Mouse (Mus musculus) layer of hippocampus, adult 8-10 months (tissue): Measurements from ENCODE around the gene Fat1. TPM values are rescaled to one million over a fixed set of nuclear protein-coding genes. Genes with fewer than 3 reads are reported as not detected.

Experiments used
- DNase-seq, 2 experiments: peaks; one replicate each; pipeline ENCODE4 v3.0.0; 2022; ENCODE audit warnings: low spot score in 2 of 2
- total RNA-seq, 4 experiments: library from RNA; stranded (reverse); gene quantifications; 2 replicates each; pipeline ENCODE4 v1.2.4; 2022

The Fat1 gene
- total RNA-seq, 4 experiments from 2014 or later = 23.0 to 24.5 (median 24.4) TPM

DNA sequence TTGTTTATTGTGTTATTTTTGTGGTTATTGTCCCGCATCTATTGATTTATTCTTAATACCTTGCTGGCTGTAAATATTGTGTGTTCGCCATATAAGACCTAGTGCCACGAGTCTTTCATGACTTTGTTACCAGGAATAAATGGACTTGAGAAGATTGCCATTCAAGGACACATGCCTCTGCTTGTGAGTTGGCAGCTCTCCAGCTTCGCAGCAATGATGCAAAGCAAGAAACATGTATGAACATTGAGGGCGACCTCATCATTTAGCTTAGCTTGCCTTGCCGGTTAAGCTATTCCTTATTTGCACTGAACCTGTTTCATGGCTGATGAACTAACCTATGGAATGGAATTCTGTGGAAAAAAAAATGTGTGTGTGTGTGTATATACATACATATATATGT is 26.2 kb downstream of the Fat1 start:
- DNase-seq = no peak

DNA sequence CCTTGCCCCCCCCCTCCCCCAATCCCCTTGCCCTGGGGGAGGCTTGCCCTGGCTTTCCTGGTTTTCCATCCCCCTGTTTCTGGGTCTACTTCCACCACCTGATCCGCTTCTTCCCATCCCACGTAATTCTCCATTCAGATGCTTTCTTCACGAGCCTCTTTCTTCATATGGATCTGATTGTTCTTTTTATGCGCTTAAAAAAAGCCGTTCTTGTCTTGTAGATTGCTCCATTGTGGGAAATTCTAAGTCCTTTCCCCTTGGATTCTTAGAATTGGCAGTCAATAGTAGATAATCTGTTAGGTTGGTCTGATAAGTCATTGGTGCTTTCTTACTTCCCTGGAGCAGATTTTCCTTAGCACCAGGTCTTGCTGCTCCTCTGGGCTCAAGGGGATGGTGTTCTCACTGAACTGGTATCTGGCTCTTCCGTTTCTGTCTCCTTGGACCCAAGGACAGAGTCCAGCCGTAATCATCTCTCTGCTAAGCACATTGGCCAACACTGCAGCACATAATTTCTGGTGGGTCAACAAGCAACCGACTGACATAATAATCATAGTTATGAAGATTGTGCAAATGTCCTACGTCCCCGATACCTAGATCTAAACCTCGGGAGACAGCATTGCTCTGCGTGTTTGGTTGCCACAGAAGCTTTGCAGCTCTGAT is 27.5 kb downstream of the Fat1 start:
- no peak for DNase-seq

DNA sequence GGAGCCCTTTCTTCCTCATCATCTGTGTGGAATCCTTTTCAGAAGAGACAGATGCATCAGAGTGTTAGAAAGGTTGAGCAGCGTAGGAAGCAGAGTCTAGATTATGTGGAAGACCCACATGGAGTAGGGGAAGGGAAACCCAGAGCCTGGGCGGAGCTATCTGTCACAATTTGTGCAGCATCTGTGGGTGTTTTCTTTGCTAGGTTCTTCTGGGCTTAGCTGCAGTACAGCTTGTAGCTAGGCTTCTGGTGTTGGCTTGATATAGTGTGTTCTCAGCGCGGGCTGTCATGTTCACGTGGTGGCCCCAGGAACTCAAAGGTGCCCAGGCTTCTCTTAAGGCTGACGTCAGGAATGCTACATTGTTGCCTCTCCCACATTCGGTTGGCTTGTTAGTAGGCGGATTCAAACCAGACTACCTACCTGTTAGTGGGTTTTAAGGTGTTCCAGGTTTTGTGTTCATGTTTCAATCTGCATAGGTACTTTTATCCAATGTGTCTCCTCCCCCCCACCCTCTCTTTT is 32.3 kb downstream of the Fat1 start:
- no peak for DNase-seq

DNA sequence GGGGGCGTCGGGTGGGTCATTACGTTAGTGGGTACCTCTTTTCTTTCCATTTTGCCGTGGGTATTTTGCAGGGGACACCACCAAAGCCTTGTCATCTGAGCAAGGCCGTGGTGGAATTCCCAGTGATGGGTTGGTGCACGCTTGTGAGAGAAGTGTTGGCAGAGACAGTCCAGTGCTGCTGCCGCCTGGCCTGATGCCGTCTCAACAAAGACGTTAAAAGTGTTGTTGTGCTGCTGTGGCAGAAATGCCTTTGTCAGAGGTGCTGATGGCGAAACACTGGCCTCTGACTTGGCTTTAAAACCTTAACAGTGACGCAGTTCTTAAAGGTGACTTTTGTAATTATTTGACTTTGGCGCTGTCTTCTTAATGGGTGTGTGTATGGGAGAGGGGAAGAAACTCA is 34.8 kb downstream of the Fat1 start:
- DNase-seq = no peak

DNA sequence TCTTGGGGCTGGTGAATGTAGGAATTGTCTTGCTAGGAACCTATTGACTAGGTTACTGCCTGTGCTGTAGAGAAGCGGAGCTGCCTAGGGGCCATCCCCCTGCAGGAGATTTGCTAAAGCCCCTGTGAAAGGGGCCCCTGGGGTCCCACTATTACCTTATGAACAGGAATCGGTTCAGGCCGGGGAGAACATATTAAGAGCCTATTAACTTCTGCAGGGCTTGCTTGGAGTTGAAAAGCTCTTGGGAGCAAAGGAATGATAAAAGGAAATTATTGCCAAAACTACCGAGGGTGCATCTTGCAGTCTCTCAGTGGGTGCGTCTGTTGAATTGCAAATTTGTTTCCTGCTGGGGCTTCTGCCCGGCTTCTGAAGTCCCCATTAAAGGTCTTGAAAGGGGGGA is 36.1 kb downstream of the Fat1 start:
- no peak for DNase-seq

DNA sequence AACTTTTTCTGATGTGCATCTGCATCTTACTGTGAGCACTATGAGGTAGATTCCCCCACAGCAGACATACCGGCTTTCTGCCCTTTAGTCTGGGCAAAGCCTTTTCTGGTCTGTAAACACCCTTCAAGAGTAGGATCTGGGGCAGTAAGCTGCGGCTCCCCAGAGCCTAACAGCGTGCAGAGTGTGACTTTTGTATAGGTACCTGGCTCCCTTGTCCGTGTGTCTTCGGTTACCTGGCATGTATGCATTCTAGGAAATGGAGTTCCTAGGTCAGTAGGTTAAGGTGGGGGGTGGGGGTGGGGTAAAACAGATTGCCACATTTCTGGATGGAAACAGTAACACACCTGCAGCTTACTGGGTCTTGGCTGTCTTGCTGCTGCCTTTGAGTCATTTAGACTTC is 36.7 kb downstream of the Fat1 start:
- no peak for DNase-seq

DNA sequence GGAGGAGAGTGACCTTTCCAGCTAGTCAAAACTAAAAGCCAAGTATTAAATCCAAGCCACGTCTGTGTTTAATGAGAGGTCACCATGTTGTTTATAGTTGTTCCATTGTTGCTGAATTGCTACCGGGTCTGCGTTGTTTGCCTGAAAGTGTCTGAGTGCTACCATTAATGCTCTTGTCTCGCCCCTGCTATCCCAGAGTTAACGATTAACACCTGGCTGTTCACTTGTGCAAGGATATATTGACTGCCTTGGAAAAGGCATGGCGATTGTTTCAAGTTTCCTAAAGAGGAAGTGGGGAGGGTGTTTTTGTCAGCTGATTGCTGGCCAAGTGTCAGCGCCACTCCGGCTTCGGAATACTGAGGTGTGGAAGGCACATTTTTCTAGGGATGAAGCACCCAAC is 39.9 kb downstream of the Fat1 start:
- no peak for DNase-seq

DNA sequence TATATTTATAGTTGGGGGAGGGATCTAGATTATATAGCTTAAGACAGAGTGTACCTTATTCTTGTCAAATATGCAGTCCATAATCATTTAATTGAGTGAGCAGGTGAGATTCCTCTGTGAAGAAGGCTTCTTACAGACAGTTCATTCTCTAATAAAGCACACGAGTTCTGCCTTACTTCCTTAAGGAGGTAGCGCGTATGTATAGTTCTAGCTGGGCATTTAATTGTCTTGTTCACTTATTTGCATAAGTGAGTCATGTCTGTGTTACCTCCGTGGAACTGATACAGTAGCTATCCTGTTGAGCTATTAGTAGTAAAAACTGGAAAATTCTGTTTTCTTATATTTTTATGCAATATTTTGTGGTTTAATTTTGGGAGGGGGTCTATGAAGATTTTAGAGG is 40.4 kb downstream of the Fat1 start:
- no peak for DNase-seq

DNA sequence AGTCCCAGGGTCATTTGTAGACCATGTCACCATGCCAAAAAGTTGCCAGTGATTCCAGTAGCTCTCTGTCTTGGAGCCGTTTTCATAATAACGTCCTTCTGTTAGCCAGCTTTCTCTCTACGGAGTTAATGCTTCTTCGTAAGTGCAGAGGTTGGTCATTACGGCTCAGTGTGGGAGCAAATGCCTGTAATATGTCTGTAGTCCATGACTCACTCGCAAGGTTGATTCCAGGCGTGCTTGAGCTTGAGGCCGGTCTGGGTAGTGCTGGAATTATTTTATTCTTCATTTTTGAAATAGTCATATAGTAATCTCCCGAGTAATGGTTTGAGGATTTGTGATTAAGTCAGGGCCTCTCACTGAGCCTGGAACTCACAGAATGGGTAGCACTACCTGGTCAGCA is 43.4 kb downstream of the Fat1 start:
- DNase-seq = no peak

DNA sequence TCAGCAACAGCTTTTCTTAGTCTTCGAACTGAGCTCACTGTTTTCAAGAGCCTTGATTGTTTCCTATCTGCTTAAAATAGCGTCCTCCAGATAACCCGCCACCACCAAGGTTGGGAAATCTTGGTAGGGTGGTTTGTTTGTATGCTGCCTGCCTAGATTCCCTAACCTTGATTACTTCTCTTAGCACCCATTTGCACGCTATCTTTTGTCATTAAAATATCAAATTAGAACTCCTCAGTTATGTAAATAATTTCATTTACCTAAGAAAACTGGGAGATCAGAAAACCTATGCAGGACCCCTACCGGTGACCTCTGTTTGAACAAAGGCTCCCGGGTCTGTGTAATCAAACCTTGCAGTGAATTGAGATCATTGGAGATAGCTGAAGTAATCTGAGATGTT is 44.0 kb downstream of the Fat1 start:
- DNase-seq = no peak

DNA sequence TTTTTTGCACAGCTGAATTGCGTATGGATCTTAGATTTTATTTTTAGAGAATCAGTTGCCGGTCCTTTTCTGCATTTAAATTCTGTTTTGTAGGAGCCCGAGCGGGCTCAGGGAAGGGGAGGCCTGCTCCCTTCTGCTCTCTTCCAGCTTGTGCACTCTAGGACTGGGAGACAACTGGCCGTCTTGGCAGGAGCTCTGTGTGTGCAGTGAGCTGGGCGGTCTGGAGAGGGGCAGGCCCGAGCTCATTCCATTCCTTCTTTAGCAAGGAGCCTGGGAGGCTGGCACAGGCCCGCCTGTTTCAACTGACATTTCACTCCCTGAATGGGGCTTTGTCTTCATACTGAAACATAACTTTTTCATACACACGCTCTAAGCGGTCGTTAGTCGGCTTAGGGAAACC is 44.8 kb downstream of the Fat1 start:
- DNase-seq = peak; percentile 48 to 57

DNA sequence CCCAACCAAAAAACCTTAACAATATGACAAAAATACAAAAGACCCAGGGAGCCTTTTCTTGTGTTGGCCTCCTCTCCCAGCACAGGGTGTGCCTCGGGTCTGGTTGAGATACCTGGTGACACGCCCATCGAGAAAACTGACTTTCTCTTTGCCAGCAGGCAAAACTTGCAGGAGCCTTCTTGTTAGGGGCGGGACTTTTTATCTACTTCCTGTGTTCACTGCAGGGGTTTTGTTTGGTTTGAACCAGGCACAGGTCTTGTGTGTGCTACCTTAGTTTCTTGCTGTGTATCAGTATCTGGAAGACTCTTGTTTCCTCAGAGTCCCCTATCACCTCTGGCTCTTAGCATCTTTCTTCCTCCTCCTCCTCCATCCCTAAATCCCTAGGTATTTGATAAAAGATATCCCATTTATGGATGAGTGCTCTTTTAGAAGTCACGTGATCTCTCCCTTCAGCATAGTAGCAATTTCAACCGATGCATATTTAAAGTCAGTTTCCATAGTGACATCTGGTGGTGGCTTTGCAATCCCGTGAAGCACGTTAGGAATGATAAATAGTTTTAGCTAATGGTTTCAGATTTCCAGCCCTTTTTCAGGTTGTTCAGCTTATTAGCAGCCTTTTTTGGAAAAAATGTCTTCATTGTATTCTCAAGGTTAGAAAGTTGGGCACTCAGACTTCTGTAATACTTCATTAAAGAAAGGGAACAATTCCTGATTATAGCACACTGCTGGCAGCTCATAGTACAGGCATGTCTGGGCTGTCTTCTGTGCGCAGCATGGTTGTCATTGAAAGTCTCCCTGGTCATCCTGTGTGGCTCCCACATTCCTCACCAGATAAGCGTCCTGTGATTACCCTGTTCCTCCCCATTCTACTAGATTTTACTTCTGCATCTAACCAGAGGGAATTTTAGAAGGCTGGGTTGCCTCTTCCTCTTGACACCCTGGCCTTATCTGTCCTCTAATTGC is 50.4 kb downstream of the Fat1 start:
- peak in 1 of 2 experiments; percentile 37 for DNase-seq

DNA sequence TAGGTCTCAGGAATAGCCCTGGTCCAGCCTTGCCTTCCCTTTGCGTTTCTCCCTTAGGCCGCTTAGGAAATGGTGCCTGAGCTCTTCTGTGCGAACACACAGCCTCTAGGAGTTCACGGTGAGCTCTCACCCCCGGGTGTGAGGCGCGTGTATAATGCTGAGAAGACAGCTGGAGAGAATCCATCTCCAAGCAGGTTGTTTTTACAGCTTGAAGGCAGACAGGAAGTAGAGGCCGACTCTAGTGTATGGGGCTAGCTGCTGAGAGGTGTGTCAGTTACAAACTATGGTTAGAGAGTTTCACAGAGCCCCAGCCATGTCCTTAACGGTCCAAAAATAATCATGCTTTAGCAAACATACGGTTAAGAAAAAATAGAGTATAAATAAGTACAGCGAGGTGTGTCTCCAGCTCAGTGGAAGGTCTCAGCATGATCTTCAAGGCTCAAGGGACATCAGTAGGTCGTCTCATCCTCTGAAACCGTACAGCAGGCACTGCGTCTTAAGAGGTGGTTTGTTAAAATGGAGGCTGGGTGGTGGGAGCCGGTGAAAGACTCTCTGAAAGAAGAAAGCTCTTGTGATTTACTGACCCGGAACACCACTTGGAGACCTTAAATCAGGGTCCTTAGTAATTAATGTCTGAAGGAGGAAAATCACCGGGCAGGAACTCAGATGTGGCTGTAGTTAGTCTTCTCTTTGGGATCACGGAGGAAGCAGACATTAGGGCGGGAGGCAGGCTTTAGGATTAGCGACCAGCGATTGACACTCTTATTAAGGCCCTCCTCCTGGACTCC is 56.6 kb downstream of the Fat1 start:
- no peak for DNase-seq

DNA sequence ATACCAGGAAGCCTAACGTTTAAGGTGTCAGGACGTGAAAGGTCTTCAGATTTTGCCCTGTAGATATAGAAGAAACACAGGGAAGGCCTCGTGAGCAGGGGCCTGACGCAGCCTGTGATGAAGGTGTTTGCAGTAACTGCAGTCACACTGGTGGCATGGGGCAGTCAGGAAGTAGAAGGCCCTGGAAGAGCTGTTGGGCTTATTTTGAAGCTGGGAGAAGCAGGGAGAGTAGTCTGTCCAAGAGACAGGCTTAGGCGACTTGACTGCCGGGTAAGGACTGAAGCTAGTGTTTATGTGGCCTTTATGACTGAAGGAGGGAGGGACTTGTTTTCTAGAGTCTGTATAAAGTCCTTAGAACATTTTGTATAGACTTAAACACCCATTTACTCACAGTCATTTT is 57.4 kb downstream of the Fat1 start:
- DNase-seq = no peak

DNA sequence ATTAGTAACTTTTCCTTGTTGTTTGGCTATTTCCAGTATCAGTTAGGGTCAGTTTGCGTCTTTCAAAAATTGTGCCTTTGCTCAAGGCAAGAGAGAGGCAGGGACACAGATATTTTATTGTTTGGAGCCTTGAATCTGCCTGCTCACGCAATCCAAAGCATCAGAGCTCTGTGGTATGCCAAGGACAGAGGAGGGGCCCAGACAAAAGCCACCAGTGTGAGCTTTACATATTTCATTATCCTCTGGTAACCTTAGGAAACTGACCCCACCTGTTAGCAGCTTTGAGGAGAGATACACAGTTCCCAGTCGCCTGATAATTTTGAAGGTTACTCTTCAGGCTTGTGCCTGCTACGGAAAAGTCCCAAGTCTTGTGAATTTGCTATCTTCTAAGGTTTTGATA is 58.1 kb downstream of the Fat1 start:
- DNase-seq = no peak

DNA sequence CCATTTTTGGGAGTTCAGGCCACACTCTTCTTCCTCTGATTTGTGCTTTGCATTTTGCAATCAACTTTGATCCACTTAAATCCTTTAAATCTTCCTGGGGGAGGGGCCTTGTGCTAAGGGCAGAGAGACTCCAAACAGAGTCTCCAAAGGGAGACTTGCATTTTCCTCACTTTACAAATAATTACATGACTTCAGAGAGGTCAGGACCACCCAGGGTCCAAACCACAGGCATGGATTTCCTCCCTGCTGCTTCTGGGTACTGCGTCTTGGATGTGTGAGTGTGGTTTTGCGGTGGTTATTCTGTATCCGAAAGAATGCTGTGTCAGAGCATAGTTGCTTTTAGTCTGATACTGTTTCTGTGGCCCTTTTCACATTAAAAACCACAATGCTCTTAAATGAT is 61.2 kb downstream of the Fat1 start:
- DNase-seq = no peak

DNA sequence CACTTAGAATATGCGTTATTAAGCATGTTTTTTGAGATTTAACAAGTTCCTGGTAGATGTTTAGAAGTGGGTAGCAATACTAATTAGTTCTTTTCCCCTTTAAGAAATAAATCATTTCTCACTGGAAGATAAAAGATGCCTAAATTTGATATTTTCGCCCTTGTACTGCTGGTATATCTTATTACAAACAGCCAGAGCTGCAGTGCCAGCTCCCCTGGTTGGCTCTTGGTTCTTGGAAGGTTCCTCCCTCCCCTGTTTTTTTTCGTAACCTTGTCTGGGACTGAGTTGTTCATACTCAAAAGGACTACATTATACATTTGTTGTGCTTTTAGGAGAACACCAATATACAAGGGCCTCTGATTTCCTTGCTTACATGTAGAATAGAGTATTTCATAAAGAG is 62.1 kb downstream of the Fat1 start:
- no peak for DNase-seq

DNA sequence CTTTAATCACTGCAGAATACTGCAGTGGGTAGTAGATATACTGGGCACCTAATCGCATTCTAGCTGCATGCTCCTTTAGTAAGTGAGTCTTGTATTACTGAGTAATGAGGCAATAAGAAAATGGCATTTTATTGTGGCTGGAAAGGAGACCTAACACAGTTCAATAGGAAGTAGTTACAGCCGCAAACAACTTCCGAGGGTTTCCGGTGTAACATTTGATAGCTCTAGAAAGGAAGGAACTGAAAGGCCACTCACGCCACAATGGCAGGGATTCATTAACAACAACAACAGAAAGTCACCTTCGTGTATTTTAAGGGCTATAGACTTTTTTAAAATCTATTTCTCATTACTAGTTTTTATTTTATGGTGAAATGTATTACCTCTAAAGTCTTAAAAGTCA is 62.6 kb downstream of the Fat1 start:
- DNase-seq = no peak

DNA sequence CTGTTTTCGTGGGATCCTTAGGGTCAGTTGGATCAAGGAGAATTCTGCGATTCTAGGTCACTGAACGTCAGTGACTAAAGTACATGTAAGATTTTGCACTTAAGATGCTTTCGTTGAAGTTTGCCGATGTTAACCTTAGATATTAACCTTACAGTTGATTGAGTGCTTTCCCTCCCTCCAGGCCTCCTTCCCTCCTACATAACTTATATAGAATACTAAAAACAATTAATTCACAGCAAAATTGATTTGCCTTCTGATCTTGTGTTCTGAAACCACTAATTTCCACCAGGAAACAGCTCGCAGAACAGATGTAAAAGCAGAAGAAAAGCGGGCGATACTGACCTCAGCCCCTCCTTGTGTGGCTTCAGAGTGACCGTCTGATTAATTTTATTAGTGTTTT is 63.0 kb downstream of the Fat1 start:
- DNase-seq = no peak

DNA sequence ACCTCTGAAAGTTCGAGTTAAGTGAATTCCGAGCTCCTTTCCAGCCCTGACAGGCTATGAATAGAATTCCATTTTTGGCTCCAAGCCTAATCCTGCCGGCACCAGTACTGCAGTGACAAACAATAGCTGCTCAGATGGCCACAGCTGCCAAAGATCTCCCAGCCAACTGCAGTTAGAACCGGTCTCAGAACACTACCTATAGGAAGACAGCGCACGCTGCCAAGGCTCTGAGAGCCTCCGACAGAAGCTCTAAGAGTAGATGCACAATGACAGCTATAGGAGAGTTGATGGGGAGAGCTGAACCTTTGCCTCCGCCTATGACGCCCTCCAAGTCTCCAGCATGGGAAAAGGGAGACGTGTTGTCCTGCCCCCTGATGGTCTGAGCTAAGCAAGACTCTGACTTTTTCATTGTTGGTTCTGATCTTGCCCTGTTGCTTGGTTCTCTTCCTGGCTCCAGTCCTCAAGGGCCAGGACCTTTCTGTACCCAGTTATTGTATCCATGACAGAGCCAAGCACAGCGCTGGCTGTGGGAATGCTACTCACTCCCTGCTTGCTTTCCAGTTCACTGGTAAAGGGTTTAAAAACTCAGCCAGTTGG is 63.5 kb downstream of the Fat1 start:
- peak; percentile 49 to 72 for DNase-seq

DNA sequence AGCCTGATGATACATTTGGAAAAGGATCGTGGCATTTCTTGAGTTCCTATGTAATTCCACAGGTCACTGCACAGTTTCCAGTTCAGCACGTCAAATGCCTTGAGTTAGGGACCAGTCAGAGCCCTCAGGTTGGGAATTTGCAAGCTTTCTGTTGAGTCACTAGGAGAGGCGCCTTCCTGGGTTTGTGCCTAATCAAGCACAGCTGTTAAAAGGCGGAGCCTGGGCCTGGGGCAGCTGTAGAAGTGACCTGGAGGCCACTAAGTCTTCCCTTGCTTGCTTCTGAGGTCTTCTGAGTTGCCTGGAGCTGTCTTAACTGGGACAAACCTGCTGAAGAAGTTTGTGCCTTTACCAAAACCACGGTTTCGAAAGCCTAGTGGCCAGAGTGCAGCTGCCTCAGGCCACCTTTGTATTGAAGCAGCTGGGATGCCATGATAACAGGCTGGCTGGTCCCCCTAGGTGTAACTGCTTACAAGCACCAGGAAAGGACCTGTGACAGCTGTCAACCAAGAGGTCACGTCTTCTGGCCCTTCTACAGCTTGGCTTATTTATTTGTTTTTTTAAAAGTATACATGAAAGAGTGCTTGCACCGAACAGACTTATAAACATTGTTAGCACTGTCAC is 66.4 kb downstream of the Fat1 start:
- no peak for DNase-seq
